Mouse (Mus musculus) stomach, postnatal 0 days (tissue): Measurements from ENCODE around the gene Prkacb.

Source experiments
- CTCF ChIP-seq: IDR thresholded peaks from 2 replicates; pipeline ENCODE4 v1.5.1; 2016; ENCODE audit warnings: antibody characterized with exemption, low read depth, mild to moderate bottlenecking, moderate library complexity
- EP300 ChIP-seq: optimal IDR thresholded peaks from 2 replicates; pipeline ENCODE3; 2016; ENCODE audit warnings: antibody characterized with exemption

DNA sequence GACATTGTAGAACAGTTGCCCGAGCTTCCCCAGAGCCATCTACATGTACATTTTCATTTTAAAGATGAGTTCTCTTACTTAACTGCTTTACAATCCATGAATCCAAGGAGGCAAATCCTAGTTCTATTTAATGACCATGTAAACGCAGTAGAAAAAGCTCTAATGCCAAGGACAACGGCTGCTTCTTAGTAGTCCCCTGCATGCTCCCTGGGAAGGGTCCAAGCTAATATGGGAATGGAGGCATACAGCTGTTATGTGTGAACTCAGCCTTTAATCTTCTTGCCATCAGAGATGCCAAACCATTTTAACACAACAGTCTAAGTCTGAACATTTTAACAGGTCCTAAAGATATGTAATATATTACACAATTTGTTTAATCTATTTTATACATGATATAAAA is 32.5 kb downstream of the Prkacb start:
- TF ChIP-seq CTCF (no peak), EP300 (no peak)
